Mouse (Mus musculus) midbrain, postnatal 0 days (tissue): ENCODE measurements around the gene Cyp1a2. TPM values are rescaled to one million over a fixed set of nuclear protein-coding genes. Genes with fewer than 3 reads are reported as not detected.

Experiments used
- ATAC-seq: fragments of 200-750 bp; cut with Nextera tagmentation; 2 replicates; pipeline ENCODE4 v1.8.0; 2017; ENCODE audit warnings: moderate number of reproducible peaks, mild to moderate bottlenecking, moderate TSS enrichment, moderate library complexity; ENCODE audit not compliant: low FRiP score
- DNase-seq: peaks from one replicate; pipeline ENCODE4 v3.0.0-alpha.2; 2015; ENCODE audit warnings: low spot score
- H3K27ac ChIP-seq: fragments of 300-500 bp; sonication (generic); 2 replicates; pipeline ENCODE4 v1.5.1; 2014; ENCODE audit warnings: low read depth, mild to moderate bottlenecking, low read length, mixed read lengths
- H3K27me3 ChIP-seq: fragments of 300-500 bp; sonication (generic); 2 replicates; pipeline ENCODE4 v1.6.1; 2014; ENCODE audit warnings: low read length, control low read depth, mixed read lengths; ENCODE audit not compliant: insufficient read depth
- H3K36me3 ChIP-seq: fragments of 300-500 bp; sonication (generic); 2 replicates; pipeline ENCODE4 v1.6.1; 2014; ENCODE audit warnings: low read length, control low read depth, mixed read lengths; ENCODE audit not compliant: insufficient read depth
- H3K4me1 ChIP-seq: fragments of 300-500 bp; sonication (generic); 2 replicates; pipeline ENCODE4 v1.6.1; 2014; ENCODE audit warnings: mild to moderate bottlenecking, control low read depth, antibody characterized with exemption, low read length, mixed read lengths; ENCODE audit not compliant: insufficient read depth
- H3K4me2 ChIP-seq: fragments of 300-500 bp; sonication (generic); 2 replicates; pipeline ENCODE4 v1.6.1; 2014; ENCODE audit warnings: low read depth, mild to moderate bottlenecking, low read length, mixed read lengths; ENCODE audit not compliant: poor library complexity, severe bottlenecking
- H3K4me3 ChIP-seq: fragments of 300-500 bp; sonication (generic); 2 replicates; pipeline ENCODE4 v1.5.1; 2014; ENCODE audit warnings: low read depth, mild to moderate bottlenecking, low read length, moderate library complexity
- H3K9ac ChIP-seq: fragments of 300-500 bp; sonication (generic); replicated peaks from 2 replicates; pipeline ENCODE4 v1.6.1; 2014; ENCODE audit warnings: mild to moderate bottlenecking, low read length, moderate library complexity, mixed read lengths; ENCODE audit not compliant: poor library complexity, severe bottlenecking
- H3K9me3 ChIP-seq: fragments of 300-500 bp; sonication (generic); 2 replicates; pipeline ENCODE4 v1.6.1; 2016; ENCODE audit warnings: low read length, control low read depth
- CTCF ChIP-seq: IDR thresholded peaks from 2 replicates; pipeline ENCODE4 v1.5.1; 2016; ENCODE audit warnings: antibody characterized with exemption, mild to moderate bottlenecking
- WGBS: fragments of 180-500 bp; shearing (Covaris S2); extraction: QIAGEN DNeasy Blood & Tissue Kit; methylation state at CpG from one replicate; pipeline ENCODE4 v1.1.7; 2014; 5-methylcytosine and 5-hydroxymethylcytosine counted together
- polyA plus RNA-seq: library from polyadenylated mRNA; unstranded; fragments of >200 nt; fragmentation: Nextera tagmentation; extraction: Ambion mirVana; gene quantifications from 2 replicates; pipeline ENCODE4 v1.2.1, GENCODE M21; 2015
- total RNA-seq: library from RNA; depleted of rRNA; stranded (reverse); fragments of >200 nt; gene quantifications from 2 replicates; pipeline ENCODE4 v1.2.3, GENCODE M21; 2014

Cyp1a2 gene
- total and polyA plus RNA-seq, 2 experiments from 2014 or later, result not detected

DNA sequence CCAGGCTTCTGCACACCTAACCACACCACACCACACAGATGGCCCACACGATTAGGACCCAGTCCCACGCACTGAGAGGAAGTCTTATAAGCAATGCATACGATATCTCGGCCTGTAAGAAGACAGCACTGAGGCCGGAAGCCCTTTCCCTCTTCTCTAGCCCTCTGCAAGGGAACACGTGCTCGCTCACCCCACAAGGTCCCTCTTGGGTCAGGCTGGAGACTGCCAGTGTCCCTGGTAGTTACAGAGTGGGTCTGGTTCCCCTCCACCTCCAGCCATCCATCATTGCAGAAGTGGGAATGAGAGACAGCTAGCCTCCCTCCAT lies 39.7 kb downstream of the Cyp1a2 start:
- whole genome bisulfite sequencing, result 57% methylated on average over 7 of the region's 7 CpGs
- TF ChIP-seq CTCF, result no peak
- Histone ChIP-seq H3K4me2 (peak overlapping the region; percentile 74), H3K9ac (peak overlapping the region; percentile 100), H3K27ac (no peak overlapping the region), H3K4me3 (peak overlapping the region; percentile 93), H3K36me3 (peaks cover 11% of the 10 kb centered on the region; the same call in 1 of the 2 replicates), H3K4me1 (peaks cover 37% of the 10 kb centered on the region), H3K9me3 (no peaks in the 10 kb centered on the region), H3K27me3 (no peaks in the 10 kb centered on the region)
- DNase-seq, result no peak
- ATAC-seq, result no peak

DNA sequence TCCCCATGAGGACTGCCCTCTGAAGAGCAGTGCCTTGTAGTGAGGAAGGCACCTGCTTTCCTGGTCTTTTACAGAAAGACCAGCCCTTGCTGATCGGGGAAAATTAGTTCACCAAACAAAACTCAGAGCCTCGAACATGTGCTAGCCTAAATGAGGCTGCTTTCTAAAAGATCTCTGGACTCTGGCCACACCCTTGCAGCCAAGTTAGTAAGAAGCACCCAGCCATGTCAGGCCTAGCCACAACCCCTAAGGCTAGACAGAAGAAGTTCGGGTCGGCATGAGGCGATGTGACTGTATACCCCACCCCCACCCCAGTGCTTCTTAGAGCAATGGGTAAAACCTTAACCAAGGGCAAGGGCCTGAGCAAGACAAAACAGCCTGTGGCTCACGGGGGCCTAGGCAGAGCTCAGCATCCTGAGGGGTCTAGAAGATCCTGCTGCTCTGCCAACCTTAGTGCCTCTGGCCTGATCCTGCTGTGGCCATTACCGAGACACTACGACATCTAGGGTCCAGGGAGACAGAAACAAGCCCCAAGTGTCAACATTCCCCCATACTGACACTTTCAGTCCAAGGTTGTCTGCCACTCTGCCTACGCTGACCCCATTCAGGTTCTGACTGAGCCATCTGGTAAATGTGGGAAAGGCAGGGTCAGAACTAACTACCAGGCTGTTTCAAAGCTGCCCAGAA lies 40.2 kb downstream of the Cyp1a2 start:
- WGBS, result 68% methylated on average over 9 of the region's 9 CpGs
- H3K4me2 ChIP-seq, result peak overlapping the region; percentile 74
- peak overlapping the region; percentile 100 for H3K9ac ChIP-seq
- DNase-seq, result no peak
- no peaks in the 10 kb centered on the region for H3K9me3 ChIP-seq
- H3K4me3 ChIP-seq, result peak overlapping the region; percentile 93
- no peak overlapping the region for H3K27ac ChIP-seq
- no peak for ATAC-seq
- no peak for TF ChIP-seq CTCF
- H3K27me3 ChIP-seq, result no peaks in the 10 kb centered on the region
- H3K36me3 ChIP-seq, result peaks cover 11% of the 10 kb centered on the region; the same call in 1 of the 2 replicates
- peaks cover 40% of the 10 kb centered on the region for H3K4me1 ChIP-seq

DNA sequence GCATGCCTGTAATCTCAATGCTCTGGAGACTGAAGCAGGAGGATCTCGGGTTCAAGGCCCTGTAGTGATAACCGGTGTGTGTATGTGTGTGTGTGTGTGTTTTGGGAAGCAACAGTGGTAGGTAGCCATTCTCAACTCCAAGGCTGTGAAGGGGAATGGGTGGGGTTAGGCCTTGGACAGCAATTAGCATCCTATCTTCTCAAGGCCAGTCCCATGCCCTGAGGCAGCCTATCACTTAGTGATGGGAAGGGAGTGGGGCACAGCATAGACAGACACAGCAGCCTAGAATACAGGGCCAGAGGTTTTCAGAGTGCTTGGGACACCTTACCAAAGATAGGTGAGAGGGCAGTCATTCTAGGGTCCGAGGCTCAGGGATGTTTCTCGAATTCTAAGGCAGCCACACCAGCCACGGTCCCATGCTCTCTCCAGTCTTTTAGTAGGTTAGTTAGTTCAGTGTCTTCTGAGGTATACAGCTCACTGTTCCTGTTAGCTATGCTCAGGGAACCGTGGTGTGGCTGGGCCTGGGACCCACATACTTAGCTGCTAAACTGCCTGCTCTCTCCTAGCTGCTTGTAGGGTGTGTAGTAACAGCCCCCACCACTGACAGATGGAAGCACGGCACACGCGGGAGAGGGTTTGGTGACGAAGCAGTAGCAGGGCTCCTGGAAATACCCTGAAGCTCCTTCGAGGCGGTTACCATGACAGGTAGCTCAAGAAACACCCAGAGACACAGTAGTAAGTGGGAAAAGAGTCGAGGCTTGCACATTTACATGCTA lies 41.5 kb downstream of the Cyp1a2 start:
- Histone ChIP-seq H3K27me3 (no peaks in the 10 kb centered on the region), H3K4me2 (0 out of 2 replicates have a peak overlapping the region, but pooled peaks have one; percentile 74), H3K4me3 (no peak overlapping the region), H3K4me1 (peaks cover 40% of the 10 kb centered on the region), H3K9ac (no peak overlapping the region), H3K9me3 (no peaks in the 10 kb centered on the region), H3K36me3 (peaks cover 11% of the 10 kb centered on the region; the same call in 1 of the 2 replicates), H3K27ac (no peak overlapping the region)
- DNase-seq (no peak), ATAC-seq (no peak)
- no peak for TF ChIP-seq CTCF
- 84% methylated on average over 13 of the region's 13 CpGs for WGBS

DNA sequence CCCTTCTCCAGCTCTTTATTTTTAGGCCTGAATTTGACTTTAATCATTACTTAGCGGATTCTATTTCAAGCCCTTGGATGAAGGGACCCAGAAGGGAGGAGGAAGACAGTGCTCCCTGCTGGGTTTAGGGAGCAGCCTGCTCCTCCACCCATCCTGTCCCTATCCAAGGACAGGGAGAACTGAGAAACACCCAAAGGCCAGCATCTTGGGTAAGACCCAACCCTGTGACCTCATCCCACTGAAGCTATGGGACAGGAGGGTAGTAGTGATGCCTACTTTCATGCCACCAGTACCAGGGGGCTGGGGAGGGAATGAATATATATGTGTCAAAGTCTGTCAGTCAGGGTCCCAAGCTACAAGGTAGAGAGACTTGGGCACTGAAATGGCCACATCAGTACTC lies 42.5 kb downstream of the Cyp1a2 start:
- H3K27ac ChIP-seq, result no peak overlapping the region
- peaks cover 11% of the 10 kb centered on the region; the same call in 1 of the 2 replicates for H3K36me3 ChIP-seq
- H3K4me2 ChIP-seq, result 0 out of 2 replicates have a peak overlapping the region, but pooled peaks have one; percentile 37
- no peaks in the 10 kb centered on the region for H3K9me3 ChIP-seq
- no peak overlapping the region for H3K9ac ChIP-seq
- 82% methylated on average over 1 of the region's 1 CpGs for WGBS
- H3K4me1 ChIP-seq, result peaks cover 40% of the 10 kb centered on the region
- ATAC-seq, result no peak
- H3K4me3 ChIP-seq, result no peak overlapping the region
- no peak for TF ChIP-seq CTCF
- H3K27me3 ChIP-seq, result no peaks in the 10 kb centered on the region
- DNase-seq, result no peak

DNA sequence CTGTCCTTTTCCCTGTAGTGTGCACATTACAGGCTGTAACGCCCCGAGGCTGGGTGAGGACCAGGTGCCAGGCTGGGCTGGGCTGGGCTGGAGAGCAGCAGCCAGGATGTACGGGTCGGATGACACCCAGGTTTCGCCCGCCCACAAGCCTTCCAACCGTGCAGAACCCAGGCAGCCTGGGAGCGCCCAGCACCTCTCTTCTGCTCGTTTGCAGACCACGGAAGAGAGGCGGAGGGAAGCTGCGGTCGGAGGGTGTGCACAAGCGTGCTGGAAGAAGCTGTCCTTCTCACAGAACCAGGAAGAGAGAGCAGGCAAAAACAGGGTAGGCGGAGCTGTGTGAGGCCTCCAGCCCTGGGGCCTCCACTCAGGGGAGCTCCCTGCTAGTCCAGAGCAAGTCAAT lies 43.1 kb downstream of the Cyp1a2 start:
- H3K4me3 ChIP-seq, result no peak overlapping the region

More for the DNA sequence above, 43.1 kb downstream of the Cyp1a2 start:
- no peak for TF ChIP-seq CTCF
- Histone ChIP-seq H3K27me3 (no peaks in the 10 kb centered on the region), H3K27ac (peak overlapping the region; percentile 51; the same call in 1 of the 2 replicates), H3K4me2 (peak overlapping the region; percentile 37), H3K36me3 (peaks cover 11% of the 10 kb centered on the region; the same call in 1 of the 2 replicates), H3K9ac (peak overlapping the region; percentile 36; the same call in 1 of the 2 replicates), H3K9me3 (no peaks in the 10 kb centered on the region), H3K4me1 (peaks cover 40% of the 10 kb centered on the region)
- DNase-seq, result no peak
- WGBS, result 35% methylated on average over 15 of the region's 15 CpGs
- ATAC-seq, result no peak
